In the genomic region with DNA sequence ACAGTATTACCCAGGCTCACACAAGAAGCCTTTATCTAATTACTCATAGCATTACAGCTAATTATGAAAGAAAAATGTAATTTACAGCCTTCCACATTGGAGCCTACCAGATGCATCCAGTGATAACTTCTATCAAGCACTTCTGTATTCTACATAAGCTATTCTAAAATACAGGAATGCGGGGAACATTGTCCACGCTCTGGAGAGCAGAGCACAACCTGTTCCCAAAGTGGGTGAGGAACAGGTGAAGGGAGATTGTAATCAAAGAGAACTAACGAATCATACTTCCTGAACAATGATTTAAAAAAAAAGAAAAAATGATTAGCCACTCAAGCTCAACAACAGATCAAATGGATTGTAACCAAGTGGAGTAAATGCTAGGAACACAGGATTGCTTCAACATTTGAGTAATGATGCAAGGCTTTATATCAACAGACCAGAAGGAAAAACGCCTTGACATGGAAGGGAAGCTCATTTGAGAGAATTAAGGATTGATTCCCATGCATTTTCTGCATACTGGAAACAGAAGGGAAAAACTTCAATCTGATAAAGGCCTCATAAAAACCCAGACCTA, we compare ENCODE assay signal across 20 mouse cellular contexts.
A peak's percentile ranks its signal among the peaks of the same experiment; 100 is the strongest.
DNase-seq lines count a peak whose midpoint lies in the region; ATAC-seq and TF ChIP-seq lines count a peak whose summit lies in the region.
"Had no signal": no experiment of that assay in that cellular context is flagged by ENCODE, and none has a peak within 500 bp of the region (broad histone marks: within the 10 kb centered on the region; RNA-seq: fewer than 3 reads in every experiment).

No protein-coding gene starts in this region.

- no peak overlapping the region for H3K4me2 ChIP-seq in liver, embryonic 12.5 days
- H3K4me2 ChIP-seq: embryonic facial prominence, embryonic 12.5 days; forebrain, embryonic 12.5 days; heart, embryonic 12.5 days; hindbrain, embryonic 14.5 days had no signal

- H3K9ac ChIP-seq in liver, adult 2 months (ENCODE audit: low read depth, low read length) = no peak overlapping the region
- H3K9ac ChIP-seq in liver, embryonic 12.5 days = no peak overlapping the region
- H3K9ac ChIP-seq: embryonic facial prominence, embryonic 12.5 days; forebrain, embryonic 12.5 days; heart, embryonic 12.5 days; hindbrain, embryonic 14.5 days had no signal

- no peak overlapping the region for H3K27ac ChIP-seq in liver, adult 2 months (replicated peaks; ENCODE audit: insufficient read depth, low read depth, low read length)
- no peak overlapping the region for H3K27ac ChIP-seq in liver, embryonic 12.5 days
- H3K27ac ChIP-seq: embryonic facial prominence, embryonic 12.5 days; forebrain, embryonic 12.5 days; hindbrain, embryonic 10.5 days; hindbrain, embryonic 14.5 days had no signal

- no peaks in the 10 kb centered on the region for H3K27me3 ChIP-seq in liver, adult 2 months (ENCODE audit: control insufficient read depth, insufficient read depth, low read length)
- H3K27me3 ChIP-seq in liver, embryonic 12.5 days (replicated peaks) = no peaks in the 10 kb centered on the region
- H3K27me3 ChIP-seq: CH12.LX; embryonic facial prominence, embryonic 12.5 days; forebrain, embryonic 12.5 days; heart, embryonic 12.5 days had no signal

- no peaks in the 10 kb centered on the region for H3K79me2 ChIP-seq in liver, adult 2 months (ENCODE audit: control insufficient read depth, insufficient read depth, low read length)

- no peak overlapping the region for H3K4me3 ChIP-seq in liver, adult 2 months (ENCODE audit: insufficient read depth, low read depth, low read length)
- H3K4me3 ChIP-seq in liver, embryonic 12.5 days = no peak overlapping the region
- H3K4me3 ChIP-seq: embryonic facial prominence, embryonic 12.5 days; forebrain, embryonic 12.5 days; heart, embryonic 12.5 days; hindbrain, embryonic 10.5 days had no signal

- DNase-seq in kidney, adult 9 months = peak; percentile 22
- no peak for DNase-seq in kidney, adult 11 months
- DNase-seq in liver, adult 2 months (ENCODE audit: extremely low read depth, low read depth, low spot score) = peak; percentile 65
- DNase-seq in MN1 (ENCODE audit: low spot score) = peak; percentile 34
- DNase-seq in fat pad, adult 2 months (ENCODE audit: extremely low read depth, low read depth, low spot score) = peak; percentile 76
- DNase-seq in embryo, embryonic 10.5 days (ENCODE audit: low spot score) = no peak
- DNase-seq: adrenal gland, adult 8-10 months; adrenal gland, postnatal 36 days; cerebellum, adult 11 months; cerebellum, adult 8-10 months; cerebellum, postnatal 14 days; gastrocnemius, postnatal 14 days had no signal

- peaks cover 6% of the 10 kb centered on the region; the same call in 1 of the 2 replicates for H3K36me3 ChIP-seq in liver, adult 2 months (ENCODE audit: control insufficient read depth, insufficient read depth, low read length)
- no peaks in the 10 kb centered on the region for H3K36me3 ChIP-seq in liver, embryonic 12.5 days
- H3K36me3 ChIP-seq: embryonic facial prominence, embryonic 12.5 days; forebrain, embryonic 12.5 days; hindbrain, embryonic 10.5 days had no signal

- no peaks in the 10 kb centered on the region for H3K4me1 ChIP-seq in liver, adult 2 months (ENCODE audit: control insufficient read depth, insufficient read depth, low read length)
- H3K4me1 ChIP-seq in liver, embryonic 12.5 days = no peaks in the 10 kb centered on the region
- H3K4me1 ChIP-seq: embryonic facial prominence, embryonic 12.5 days; forebrain, embryonic 12.5 days; heart, embryonic 12.5 days; hindbrain, embryonic 10.5 days had no signal

- 68% methylated on average over 4 of the region's 4 CpGs for WGBS in liver, adult 2 months
- WGBS in liver, embryonic 12.5 days (ENCODE audit: insufficient replicate concordance) = 73% methylated on average over 4 of the region's 4 CpGs

- TF ChIP-seq CTCF in liver, adult 2 months (IDR thresholded peaks at IDR 0.05; ENCODE audit: low read depth, low read length) = no peak

- TF ChIP-seq POLR2A in liver, adult 2 months (IDR thresholded peaks at IDR 0.05; ENCODE audit: extremely low read depth, insufficient read depth, low read length) = no peak

- ATAC-seq in liver, embryonic 12.5 days = no peak
- ATAC-seq: forebrain, embryonic 16.5 days had no signal

- no peaks in the 10 kb centered on the region for H3K9me3 ChIP-seq in liver, embryonic 12.5 days (replicated peaks)
- H3K9me3 ChIP-seq: embryonic facial prominence, embryonic 12.5 days; forebrain, embryonic 12.5 days; heart, embryonic 12.5 days had no signal

Comparison
In these comparisons a context has a peak if more than half of its experiments do, and no peak if none do; other contexts are left out.
1. DNase-seq: peak in kidney, adult 9 months (single experiment), liver, adult 2 months (single experiment), MN1 (single experiment) and fat pad, adult 2 months (single experiment); none in kidney, adult 11 months (single experiment) and embryo, embryonic 10.5 days (single experiment).